Mouse (Mus musculus) E14TG2a.4 (cell line): ENCODE measurements around the gene Pde4d.

Experiments used
- H3K27me3 ChIP-seq: 2 replicates; pipeline ENCODE4 v1.6.1; 2014; ENCODE audit warnings: low read length, control low read depth; ENCODE audit not compliant: insufficient read depth
- H3K36me3 ChIP-seq: 2 replicates; pipeline ENCODE4 v1.6.1; 2014; ENCODE audit warnings: low read length, control low read depth; ENCODE audit not compliant: insufficient read depth
- H3K4me1 ChIP-seq: replicated peaks from 2 replicates; pipeline ENCODE4 v1.6.1; 2014; ENCODE audit warnings: low read depth, low read length, control low read depth
- H3K4me3 ChIP-seq: replicated peaks from 2 replicates; pipeline ENCODE4 v1.5.1; 2014; ENCODE audit warnings: mild to moderate bottlenecking, low read length
- H3K9me3 ChIP-seq: 2 replicates; pipeline ENCODE4 v1.6.1; 2014; ENCODE audit warnings: low read length, control low read depth
- CTCF ChIP-seq: conservative IDR thresholded peaks from 2 replicates; pipeline ENCODE4 v1.5.1; 2014; ENCODE audit warnings: low read length
- NANOG ChIP-seq: IDR thresholded peaks from 2 replicates; pipeline ENCODE4 v1.6.1; 2014; ENCODE audit warnings: borderline replicate concordance, low read length, mixed read lengths
- POU5F1 ChIP-seq: IDR thresholded peaks from 2 replicates; pipeline ENCODE4 v1.6.1; 2014; ENCODE audit warnings: low read length, borderline replicate concordance

Pde4d gene

GRCm38 (mm10) chr13:108860737-108861136 lies 411.0 kb downstream of the Pde4d start:
- no peaks in the 10 kb centered on the region for H3K27me3 ChIP-seq
- H3K9me3 ChIP-seq = no peaks in the 10 kb centered on the region
- no peaks in the 10 kb centered on the region for H3K36me3 ChIP-seq
- no peak for TF ChIP-seq NANOG
- no peak for TF ChIP-seq POU5F1
- TF ChIP-seq CTCF = no peak
- no peak overlapping the region for H3K4me3 ChIP-seq
- H3K4me1 ChIP-seq = no peaks in the 10 kb centered on the region

GRCm38 (mm10) chr13:108861707-108862106 lies 412.0 kb downstream of the Pde4d start:
- no peaks in the 10 kb centered on the region for H3K36me3 ChIP-seq
- no peaks in the 10 kb centered on the region for H3K9me3 ChIP-seq
- TF ChIP-seq CTCF (no peak), POU5F1 (no peak), NANOG (no peak)
- H3K4me1 ChIP-seq = no peaks in the 10 kb centered on the region
- H3K4me3 ChIP-seq = no peak overlapping the region
- no peaks in the 10 kb centered on the region for H3K27me3 ChIP-seq

DNA sequence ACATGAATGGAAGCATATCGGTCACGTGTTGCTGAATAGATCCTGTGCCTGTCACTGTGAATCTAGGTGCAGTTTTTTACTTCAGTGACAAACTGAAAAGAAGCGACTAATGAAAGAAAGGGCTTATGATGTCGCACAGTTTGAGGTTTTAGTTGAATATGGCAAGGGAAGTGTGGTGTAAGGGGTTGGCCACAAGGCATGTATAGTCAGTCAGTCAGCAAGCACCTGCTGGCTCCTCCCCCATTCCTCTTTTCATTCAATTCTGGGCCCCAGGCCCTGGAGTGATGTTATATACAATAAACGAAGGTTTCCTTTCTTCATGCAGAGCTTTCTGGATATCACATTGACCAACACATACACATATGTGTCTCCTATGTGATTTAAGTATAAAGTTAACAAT lies 412.4 kb downstream of the Pde4d start:
- H3K36me3 ChIP-seq = no peaks in the 10 kb centered on the region
- no peak overlapping the region for H3K4me3 ChIP-seq
- TF ChIP-seq CTCF = no peak
- no peak for TF ChIP-seq NANOG
- no peak for TF ChIP-seq POU5F1
- no peaks in the 10 kb centered on the region for H3K27me3 ChIP-seq
- H3K9me3 ChIP-seq = no peaks in the 10 kb centered on the region
- H3K4me1 ChIP-seq = no peaks in the 10 kb centered on the region

DNA sequence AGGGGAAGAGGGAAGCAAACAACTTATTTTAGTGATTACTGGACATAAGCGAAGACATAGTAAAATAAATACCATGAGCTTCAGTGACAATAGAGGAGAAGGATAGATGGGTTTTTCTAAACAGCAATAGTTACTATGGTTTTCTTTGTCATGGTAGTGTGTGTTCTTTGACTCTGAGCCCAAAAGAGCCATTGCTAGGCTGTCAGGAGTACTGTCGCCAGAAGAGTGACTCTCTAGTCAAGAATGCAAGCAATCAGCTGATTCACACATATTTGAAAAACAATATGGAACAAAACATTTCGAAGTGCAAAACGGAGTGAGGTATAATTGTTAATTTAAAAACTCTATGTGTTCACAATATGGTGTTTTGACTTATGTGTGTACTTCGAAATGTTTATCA lies 450.4 kb downstream of the Pde4d start:
- TF ChIP-seq NANOG (no peak), POU5F1 (no peak), CTCF (no peak)
- no peaks in the 10 kb centered on the region for H3K27me3 ChIP-seq
- H3K36me3 ChIP-seq = no peaks in the 10 kb centered on the region
- no peak overlapping the region for H3K4me3 ChIP-seq
- no peaks in the 10 kb centered on the region for H3K9me3 ChIP-seq
- no peaks in the 10 kb centered on the region for H3K4me1 ChIP-seq

- Histone ChIP-seq H3K4me1 (no peaks in the 10 kb centered on the region), H3K27me3 (no peaks in the 10 kb centered on the region), H3K9me3 (no peaks in the 10 kb centered on the region), H3K4me3 (no peak overlapping the region), H3K36me3 (no peaks in the 10 kb centered on the region)
- TF ChIP-seq POU5F1 = no peak
- no peak for TF ChIP-seq CTCF
- no peak for TF ChIP-seq NANOG
These were observed 455.4 kb downstream of the Pde4d start for GRCm38 (mm10) chr13:108905121-108905520.

GRCm38 (mm10) chr13:108909193-108909592 lies 459.4 kb downstream of the Pde4d start:
- Histone ChIP-seq H3K4me3 (no peak overlapping the region), H3K9me3 (no peaks in the 10 kb centered on the region), H3K27me3 (no peaks in the 10 kb centered on the region), H3K4me1 (no peaks in the 10 kb centered on the region), H3K36me3 (no peaks in the 10 kb centered on the region)
- TF ChIP-seq CTCF (no peak), POU5F1 (no peak), NANOG (no peak)

DNA sequence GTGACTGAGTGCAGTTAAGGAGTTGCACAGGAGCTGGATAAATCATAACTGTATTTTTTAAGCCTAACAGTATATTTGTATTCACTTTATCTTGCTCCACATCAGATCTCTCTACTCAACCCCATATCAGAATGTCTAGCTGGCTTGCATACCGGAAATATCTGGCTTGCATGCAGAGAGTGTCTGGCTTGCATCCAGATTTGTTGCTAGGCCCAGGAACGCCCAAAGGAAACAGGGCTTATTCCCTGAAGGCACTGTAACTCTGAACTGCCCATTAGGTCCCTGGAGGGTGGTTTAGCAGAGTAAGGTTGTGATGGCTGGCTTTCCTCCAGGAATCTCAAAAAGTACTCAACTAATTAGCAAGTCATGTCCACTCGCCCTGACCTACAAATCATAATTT lies 464.9 kb downstream of the Pde4d start:
- Histone ChIP-seq H3K4me1 (no peaks in the 10 kb centered on the region), H3K36me3 (no peaks in the 10 kb centered on the region), H3K4me3 (no peak overlapping the region), H3K27me3 (no peaks in the 10 kb centered on the region), H3K9me3 (no peaks in the 10 kb centered on the region)
- TF ChIP-seq POU5F1 = no peak
- TF ChIP-seq NANOG = no peak
- TF ChIP-seq CTCF = no peak

- Histone ChIP-seq H3K9me3 (no peaks in the 10 kb centered on the region), H3K36me3 (no peaks in the 10 kb centered on the region), H3K4me3 (no peak overlapping the region), H3K27me3 (no peaks in the 10 kb centered on the region), H3K4me1 (no peaks in the 10 kb centered on the region)
- TF ChIP-seq POU5F1 (no peak), CTCF (no peak), NANOG (no peak)
These were observed 471.4 kb downstream of the Pde4d start for GRCm38 (mm10) chr13:108921146-108921545.

- no peak for TF ChIP-seq POU5F1
- no peak for TF ChIP-seq CTCF
- no peak for TF ChIP-seq NANOG
- no peak overlapping the region for H3K4me3 ChIP-seq
- no peaks in the 10 kb centered on the region for H3K27me3 ChIP-seq
- H3K9me3 ChIP-seq = no peaks in the 10 kb centered on the region
- no peaks in the 10 kb centered on the region for H3K36me3 ChIP-seq
- H3K4me1 ChIP-seq = no peaks in the 10 kb centered on the region
These were observed 485.1 kb downstream of the Pde4d start for GRCm38 (mm10) chr13:108934854-108935253.
